Mouse (Mus musculus): ENCODE measurements around the gene Dpp4. TPM values are rescaled to one million over a fixed set of nuclear protein-coding genes. Genes with fewer than 3 reads are reported as not detected.

Gene Dpp4
- polyA plus RNA-seq, 1 experiment, result 23.5 TPM

GRCm38 (mm10) chr2:62454033-62454432 is 42.0 kb upstream of the Dpp4 start:
- H3K27ac ChIP-seq (ENCODE audit: control insufficient read depth, insufficient read depth, low read length), result no peak overlapping the region
- no peak for DNase-seq
- 94% methylated on average over 6 of the region's 6 CpGs for WGBS
- H3K4me1 ChIP-seq (replicated peaks; ENCODE audit: control insufficient read depth, insufficient read depth, low read length), result no peaks in the 10 kb centered on the region
- no peaks in the 10 kb centered on the region for H3K36me3 ChIP-seq (ENCODE audit: control insufficient read depth, insufficient read depth, low read length)
- no peak for TF ChIP-seq POLR2A (IDR thresholded peaks at IDR 0.05; ENCODE audit: control insufficient read depth, extremely low read depth, insufficient read depth, low read length, poor library complexity)
- no peak for TF ChIP-seq CTCF (IDR thresholded peaks at IDR 0.05; ENCODE audit: borderline replicate concordance, control insufficient read depth, extremely low read depth, insufficient read depth, low read length, poor library complexity)
- no peak overlapping the region for H3K4me3 ChIP-seq (ENCODE audit: control insufficient read depth, insufficient read depth, low read length)
- no peaks in the 10 kb centered on the region for H3K27me3 ChIP-seq (ENCODE audit: control insufficient read depth, insufficient read depth, low read length)

- Histone ChIP-seq H3K27me3 (ENCODE audit: control insufficient read depth, insufficient read depth, low read length) (no peaks in the 10 kb centered on the region), H3K4me3 (ENCODE audit: control insufficient read depth, insufficient read depth, low read length) (no peak overlapping the region), H3K27ac (ENCODE audit: control insufficient read depth, insufficient read depth, low read length) (no peak overlapping the region), H3K4me1 (replicated peaks; ENCODE audit: control insufficient read depth, insufficient read depth, low read length) (no peaks in the 10 kb centered on the region), H3K36me3 (ENCODE audit: control insufficient read depth, insufficient read depth, low read length) (no peaks in the 10 kb centered on the region)
- WGBS, result 96% methylated on average over 6 of the region's 6 CpGs
- DNase-seq, result no peak
- TF ChIP-seq CTCF (IDR thresholded peaks at IDR 0.05; ENCODE audit: borderline replicate concordance, control insufficient read depth, extremely low read depth, insufficient read depth, low read length, poor library complexity) (no peak), POLR2A (IDR thresholded peaks at IDR 0.05; ENCODE audit: control insufficient read depth, extremely low read depth, insufficient read depth, low read length, poor library complexity) (no peak)
Measured at GRCm38 (mm10) chr2:62450364-62450763, 38.3 kb upstream of the Dpp4 start.

DNA sequence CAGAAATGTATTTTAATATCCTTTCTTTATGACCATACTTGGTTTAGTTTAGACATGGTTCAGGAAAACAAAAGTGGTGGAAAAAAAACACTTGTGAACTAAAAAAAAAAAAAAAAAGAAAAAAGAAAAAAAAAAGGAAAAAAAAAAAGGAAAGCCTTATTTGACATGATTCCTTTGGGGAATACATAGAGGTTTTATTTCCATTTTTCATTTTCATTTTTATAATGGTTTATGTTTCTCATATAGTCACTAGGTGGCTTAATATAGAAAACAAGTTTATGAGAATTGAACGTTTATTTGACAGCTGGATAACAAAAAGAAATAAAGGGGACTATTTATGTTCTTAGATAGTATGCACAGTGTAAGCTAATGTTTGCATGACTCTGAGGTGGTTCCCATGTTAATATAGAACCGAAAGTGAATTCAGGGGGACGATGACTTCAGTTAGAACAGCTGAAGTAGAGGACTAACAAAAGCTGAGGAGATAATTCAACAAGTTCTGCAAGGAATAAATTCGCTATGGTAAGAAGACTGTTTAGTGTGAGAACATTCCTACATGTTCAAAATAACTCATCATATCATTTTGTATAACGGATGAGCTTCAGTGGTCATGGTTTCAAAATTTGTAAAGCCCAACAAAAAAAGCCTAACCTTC is 37.8 kb upstream of the Dpp4 start:
- Histone ChIP-seq H3K27me3 (ENCODE audit: control insufficient read depth, insufficient read depth, low read length) (no peaks in the 10 kb centered on the region), H3K36me3 (ENCODE audit: control insufficient read depth, insufficient read depth, low read length) (no peaks in the 10 kb centered on the region), H3K27ac (ENCODE audit: control insufficient read depth, insufficient read depth, low read length) (no peak overlapping the region), H3K4me1 (replicated peaks; ENCODE audit: control insufficient read depth, insufficient read depth, low read length) (no peaks in the 10 kb centered on the region), H3K4me3 (ENCODE audit: control insufficient read depth, insufficient read depth, low read length) (no peak overlapping the region)
- TF ChIP-seq POLR2A (IDR thresholded peaks at IDR 0.05; ENCODE audit: control insufficient read depth, extremely low read depth, insufficient read depth, low read length, poor library complexity) (no peak), CTCF (IDR thresholded peaks at IDR 0.05; ENCODE audit: borderline replicate concordance, control insufficient read depth, extremely low read depth, insufficient read depth, low read length, poor library complexity) (no peak)
- 83% methylated on average over 5 of the region's 5 CpGs for WGBS
- DNase-seq, result no peak

DNA sequence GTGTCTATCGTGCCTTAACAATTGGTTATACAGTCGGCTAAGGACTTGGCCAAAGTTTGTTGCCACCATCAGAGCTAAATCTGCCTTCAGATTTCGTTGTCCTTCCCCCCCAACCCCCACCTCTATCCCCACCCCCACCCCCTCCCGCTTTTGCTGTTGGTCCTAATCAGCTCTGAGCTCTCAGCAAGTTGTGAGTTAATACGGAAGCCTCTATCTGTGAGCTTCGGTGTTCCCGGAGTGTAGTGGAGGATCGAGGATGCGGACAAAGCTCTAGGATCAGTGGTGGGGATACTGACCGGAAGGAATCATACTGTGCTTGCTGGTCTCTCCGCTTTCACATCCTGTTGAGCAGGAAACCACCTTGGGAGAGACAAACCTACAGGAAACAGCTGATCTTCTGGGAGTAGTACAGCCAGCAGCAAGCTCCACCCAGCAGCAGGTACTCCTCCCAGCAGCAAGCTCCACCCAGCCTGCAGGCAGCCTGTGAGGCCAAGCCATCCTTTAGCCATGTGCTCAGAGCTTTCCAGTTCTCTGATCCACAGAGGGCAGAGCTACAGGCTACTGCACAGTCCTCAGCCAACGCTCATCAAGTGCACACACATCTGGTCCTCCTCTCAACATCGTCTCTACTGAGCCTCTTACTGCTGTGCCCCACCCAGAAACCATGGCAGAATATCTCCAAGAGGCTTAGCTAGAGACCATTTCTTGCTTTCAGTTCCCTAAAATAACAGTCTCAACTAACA is 28.9 kb upstream of the Dpp4 start:
- Histone ChIP-seq H3K4me3 (ENCODE audit: control insufficient read depth, insufficient read depth, low read length) (peak overlapping the region; percentile 64), H3K27me3 (ENCODE audit: control insufficient read depth, insufficient read depth, low read length) (no peaks in the 10 kb centered on the region), H3K27ac (ENCODE audit: control insufficient read depth, insufficient read depth, low read length) (no peak overlapping the region; the same call in 1 of the 2 replicates), H3K36me3 (ENCODE audit: control insufficient read depth, insufficient read depth, low read length) (no peaks in the 10 kb centered on the region), H3K4me1 (replicated peaks; ENCODE audit: control insufficient read depth, insufficient read depth, low read length) (peaks cover 3% of the 10 kb centered on the region)
- WGBS, result 9% methylated on average over 13 of the region's 13 CpGs
- DNase-seq, result peak; percentile 63
- TF ChIP-seq POLR2A (IDR thresholded peaks at IDR 0.05; ENCODE audit: control insufficient read depth, extremely low read depth, insufficient read depth, low read length, poor library complexity) (no peak), CTCF (IDR thresholded peaks at IDR 0.05; ENCODE audit: borderline replicate concordance, control insufficient read depth, extremely low read depth, insufficient read depth, low read length, poor library complexity) (no peak)

DNA sequence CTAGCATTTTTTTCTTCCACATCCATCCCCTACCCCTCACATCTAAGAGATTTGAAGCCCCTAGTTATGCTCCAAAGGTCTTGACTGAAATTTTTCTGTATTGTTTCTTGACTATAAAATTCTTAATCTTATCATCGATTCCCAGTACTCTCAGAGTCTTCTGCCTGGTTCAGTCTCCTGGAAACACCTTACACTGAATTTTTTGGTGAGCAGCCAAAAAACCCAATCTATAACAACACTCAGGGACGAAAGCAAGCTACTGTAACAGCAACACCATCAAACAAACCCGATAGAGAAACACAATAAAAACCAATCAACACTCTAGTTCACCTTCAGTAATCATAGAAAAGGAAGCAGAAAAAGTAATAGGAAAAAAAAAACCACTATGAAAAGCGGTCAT is 28.1 kb upstream of the Dpp4 start:
- H3K36me3 ChIP-seq (ENCODE audit: control insufficient read depth, insufficient read depth, low read length), result no peaks in the 10 kb centered on the region
- WGBS, result 87% methylated on average over 4 of the region's 4 CpGs
- no peaks in the 10 kb centered on the region for H3K27me3 ChIP-seq (ENCODE audit: control insufficient read depth, insufficient read depth, low read length)
- TF ChIP-seq POLR2A (IDR thresholded peaks at IDR 0.05; ENCODE audit: control insufficient read depth, extremely low read depth, insufficient read depth, low read length, poor library complexity), result no peak
- no peak for TF ChIP-seq CTCF (IDR thresholded peaks at IDR 0.05; ENCODE audit: borderline replicate concordance, control insufficient read depth, extremely low read depth, insufficient read depth, low read length, poor library complexity)
- H3K4me1 ChIP-seq (replicated peaks; ENCODE audit: control insufficient read depth, insufficient read depth, low read length), result peaks cover 3% of the 10 kb centered on the region
- no peak overlapping the region for H3K27ac ChIP-seq (ENCODE audit: control insufficient read depth, insufficient read depth, low read length)
- DNase-seq, result no peak
- H3K4me3 ChIP-seq (ENCODE audit: control insufficient read depth, insufficient read depth, low read length), result no peak overlapping the region

DNA sequence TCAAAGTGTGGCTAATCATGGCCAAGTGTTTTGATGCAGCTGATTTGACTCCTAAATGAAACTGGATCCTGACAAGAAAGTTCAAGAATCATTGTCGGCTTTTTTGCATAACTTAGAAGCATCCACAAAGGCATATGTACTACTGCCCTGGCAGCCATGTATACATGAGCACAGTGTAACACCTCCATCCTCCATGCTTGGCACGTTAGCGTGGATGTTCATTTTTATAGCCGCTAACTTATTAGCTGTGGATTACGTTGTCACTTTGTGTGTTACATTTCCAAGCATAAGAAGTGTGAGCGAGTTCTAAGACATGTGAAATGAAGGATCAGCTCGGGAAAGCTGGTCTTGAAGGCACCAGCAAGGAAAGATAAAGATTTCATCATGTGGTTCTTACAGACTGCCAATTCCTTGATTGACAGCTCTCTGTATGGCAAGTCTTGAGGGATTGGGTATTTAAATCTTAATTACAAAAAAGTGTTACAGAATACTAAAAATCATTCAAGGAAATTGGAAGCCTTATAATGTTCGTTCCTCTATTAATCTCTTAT is 19.3 kb upstream of the Dpp4 start:
- 96% methylated on average over 8 of the region's 8 CpGs for WGBS
- TF ChIP-seq POLR2A (IDR thresholded peaks at IDR 0.05; ENCODE audit: control insufficient read depth, extremely low read depth, insufficient read depth, low read length, poor library complexity) (no peak), CTCF (IDR thresholded peaks at IDR 0.05; ENCODE audit: borderline replicate concordance, control insufficient read depth, extremely low read depth, insufficient read depth, low read length, poor library complexity) (no peak)
- Histone ChIP-seq H3K27me3 (ENCODE audit: control insufficient read depth, insufficient read depth, low read length) (no peaks in the 10 kb centered on the region), H3K27ac (ENCODE audit: control insufficient read depth, insufficient read depth, low read length) (no peak overlapping the region), H3K4me1 (replicated peaks; ENCODE audit: control insufficient read depth, insufficient read depth, low read length) (no peaks in the 10 kb centered on the region), H3K4me3 (ENCODE audit: control insufficient read depth, insufficient read depth, low read length) (no peak overlapping the region), H3K36me3 (ENCODE audit: control insufficient read depth, insufficient read depth, low read length) (no peaks in the 10 kb centered on the region)
- no peak for DNase-seq

Measured in thymus, adult 2 months (tissue).